12 mouse cellular contexts compared by ENCODE assay signal in the genomic region with DNA sequence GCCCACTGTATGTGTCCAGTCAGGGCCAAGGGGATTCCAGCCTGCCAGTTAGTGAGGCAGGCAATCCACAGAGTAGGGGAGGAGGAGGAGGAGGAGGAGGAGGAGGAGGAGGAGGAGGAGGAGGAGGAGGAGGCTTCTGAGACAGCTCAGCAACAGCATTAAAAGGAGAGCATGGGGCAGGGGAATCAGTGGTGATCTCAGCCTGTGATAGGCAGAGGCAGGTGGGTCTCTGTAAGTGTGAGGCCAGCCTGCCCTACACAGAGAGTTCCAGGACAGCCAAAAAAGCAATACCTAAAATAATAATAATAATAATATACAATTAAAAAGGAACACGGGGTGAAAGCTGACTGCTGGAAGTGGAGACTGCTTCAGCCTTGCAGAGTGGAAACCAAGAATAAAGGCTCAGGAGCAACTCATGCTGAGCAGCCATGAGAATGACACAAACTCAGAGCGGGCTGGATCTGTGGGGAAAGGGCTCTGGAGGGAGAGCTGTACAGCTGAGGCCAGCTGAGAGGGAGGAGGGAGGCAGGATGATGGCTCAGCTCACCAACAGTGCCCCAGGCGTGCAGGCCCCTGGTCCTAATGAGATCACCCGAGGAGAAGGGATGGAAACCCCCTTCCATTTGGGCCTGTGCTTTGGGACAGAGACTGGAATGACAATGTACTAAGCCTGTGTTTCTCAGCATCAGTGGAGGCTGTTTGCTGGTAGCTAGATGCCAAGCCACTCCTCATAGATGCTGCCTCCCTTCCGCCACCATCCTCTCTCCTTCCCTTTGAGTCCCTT. TPM values are rescaled to one million over a fixed set of nuclear protein-coding genes. Genes with fewer than 3 reads are reported as not detected.
"Had no signal": no experiment of that assay in that cellular context is flagged by ENCODE, and none has a peak within 500 bp of the region (broad histone marks: within the 10 kb centered on the region; RNA-seq: fewer than 3 reads in every experiment).

No protein-coding gene starts in this region.

- H3K9ac ChIP-seq: liver, embryonic 12.5 days; lung, embryonic 14.5 days had no signal

- H3K4me3 ChIP-seq: layer of hippocampus, adult 2 months; liver, embryonic 12.5 days had no signal

- H3K4me2 ChIP-seq: liver, embryonic 12.5 days; lung, embryonic 14.5 days had no signal

- H3K27ac ChIP-seq: layer of hippocampus, adult 2 months; liver, embryonic 12.5 days; stomach, postnatal 0 days had no signal

- ATAC-seq: intestine, embryonic 16.5 days; liver, embryonic 12.5 days had no signal

- H3K9me3 ChIP-seq: liver, embryonic 12.5 days had no signal

- DNase-seq: kidney, adult 9 months; kidney, postnatal 4 days; left cerebral cortex, postnatal 4 days; lung, embryonic 14.5 days; lung, postnatal 10 days; lung, postnatal 4 days; midbrain, embryonic 14.5 days; thymus, postnatal 4 days had no signal

- H3K36me3 ChIP-seq: liver, embryonic 12.5 days had no signal

RNA-seq across cellular contexts. Expression of a gene that starts 54.3 kb away (rescaled TPM):
- total RNA-seq: left cerebral cortex, postnatal 4 days had no signal
